Mouse (Mus musculus) T-helper 1 cell (primary cell): ENCODE results near the gene Cks2.

Source experiments
- in situ Hi-C: fragments of 300-600 bp; cut with MboI, MseI; formaldehyde crosslinking; loops from one replicate; pipeline ENCODE4 v1.15.1; 2025; ENCODE audit warnings: high pct_unique_total_duplicates

Cks2 gene

DNA sequence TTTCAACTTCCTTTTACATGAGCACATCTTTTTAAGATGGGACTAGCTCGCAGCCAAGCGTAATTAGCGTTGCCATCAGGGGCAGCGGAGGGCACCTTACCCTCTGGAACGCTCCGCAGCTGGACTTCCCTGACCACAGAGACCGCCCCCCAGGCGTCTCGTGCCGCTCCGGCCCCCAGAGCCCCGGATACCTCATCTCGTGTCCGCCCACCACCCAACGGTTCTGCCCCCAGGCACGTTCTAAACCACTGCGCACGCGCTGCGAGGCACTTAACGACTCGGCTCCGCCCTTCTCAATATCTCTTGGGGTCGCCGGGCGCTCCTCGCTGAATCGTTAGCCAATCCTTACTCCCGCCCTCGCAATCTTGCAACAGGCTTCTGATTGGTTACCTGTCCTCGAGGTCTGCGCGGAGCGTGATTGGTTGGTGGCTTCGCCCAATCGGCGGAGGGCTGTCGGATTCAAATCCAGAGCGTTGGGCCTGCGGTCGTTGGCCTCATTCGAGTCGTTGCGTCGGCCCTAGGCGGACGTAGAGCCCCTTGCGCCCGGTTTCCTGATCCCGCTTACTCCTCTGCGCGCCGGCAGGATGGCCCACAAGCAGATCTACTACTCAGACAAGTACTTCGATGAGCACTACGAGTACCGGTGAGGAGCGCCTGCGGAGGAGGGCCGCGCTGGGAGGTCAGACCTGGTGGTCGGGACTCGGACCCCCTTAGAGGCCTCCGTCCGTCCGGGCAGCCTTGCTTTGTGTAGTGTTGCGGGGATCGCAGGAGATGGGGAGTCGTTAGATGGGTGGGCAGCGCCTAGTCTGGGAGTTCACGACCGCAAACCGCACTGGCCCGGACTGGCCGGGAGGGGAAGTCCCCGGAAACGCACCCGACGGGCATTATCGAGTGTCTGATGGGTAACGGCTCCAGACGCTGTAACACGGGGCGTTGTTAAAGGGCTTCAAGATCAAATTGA, at the start of gene Cks2:
Gene Cks2 (plus strand): TSS at position 404 of the 961 bp plus-strand sequence.
- in situ Hi-C loops: loop anchor here (5.0 kb wide), 1 partner anchor 538 kb away; no protein-coding TSS in a partner anchor

- in situ Hi-C loops: no loop called here
Measured at GRCm38 (mm10) chr13:51595404-51595803, 49.6 kb upstream of the Cks2 start.

DNA sequence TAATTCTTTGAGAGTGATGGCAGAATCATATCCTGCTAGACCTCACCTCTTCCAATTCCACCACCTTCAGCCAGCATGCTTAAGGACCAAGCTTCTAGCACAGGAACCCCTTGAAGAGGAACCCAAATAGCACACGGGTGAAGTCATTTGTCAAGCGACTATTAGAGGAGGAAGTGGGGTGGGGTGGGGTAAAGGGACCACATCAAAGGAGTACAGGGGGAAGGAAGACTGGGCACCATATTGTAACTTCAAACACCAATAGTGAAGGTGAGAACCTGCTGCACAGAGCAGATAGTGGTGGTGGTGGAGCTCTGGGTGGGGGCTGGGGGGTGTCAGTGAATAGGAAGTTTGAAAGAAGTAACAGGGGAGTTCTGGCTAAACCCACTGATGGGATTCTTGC, 47.0 kb upstream of the Cks2 start:
- in situ Hi-C loops: no loop called here

GRCm38 (mm10) chr13:51600169-51600568, 44.9 kb upstream of the Cks2 start:
- in situ Hi-C loops: no loop called here

DNA sequence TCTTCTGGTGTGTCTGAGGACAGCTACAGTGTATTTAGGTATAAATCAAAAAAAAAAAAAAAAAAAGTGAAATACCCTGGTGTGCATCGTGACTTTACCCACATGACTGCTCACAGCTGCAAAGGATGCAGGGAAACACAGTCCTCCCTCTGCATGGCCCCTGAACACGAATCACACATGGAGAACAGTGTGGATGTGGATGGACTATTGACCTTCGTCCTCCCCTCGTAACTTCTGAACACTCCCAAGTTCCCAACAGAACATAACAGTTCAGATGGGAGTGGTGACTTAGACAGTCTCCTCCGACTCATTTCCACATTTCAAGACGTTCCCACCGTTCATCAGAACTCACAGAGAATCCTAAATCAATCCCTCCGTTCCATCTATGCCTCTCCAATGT, 42.3 kb upstream of the Cks2 start:
- in situ Hi-C loops: no loop called here

DNA sequence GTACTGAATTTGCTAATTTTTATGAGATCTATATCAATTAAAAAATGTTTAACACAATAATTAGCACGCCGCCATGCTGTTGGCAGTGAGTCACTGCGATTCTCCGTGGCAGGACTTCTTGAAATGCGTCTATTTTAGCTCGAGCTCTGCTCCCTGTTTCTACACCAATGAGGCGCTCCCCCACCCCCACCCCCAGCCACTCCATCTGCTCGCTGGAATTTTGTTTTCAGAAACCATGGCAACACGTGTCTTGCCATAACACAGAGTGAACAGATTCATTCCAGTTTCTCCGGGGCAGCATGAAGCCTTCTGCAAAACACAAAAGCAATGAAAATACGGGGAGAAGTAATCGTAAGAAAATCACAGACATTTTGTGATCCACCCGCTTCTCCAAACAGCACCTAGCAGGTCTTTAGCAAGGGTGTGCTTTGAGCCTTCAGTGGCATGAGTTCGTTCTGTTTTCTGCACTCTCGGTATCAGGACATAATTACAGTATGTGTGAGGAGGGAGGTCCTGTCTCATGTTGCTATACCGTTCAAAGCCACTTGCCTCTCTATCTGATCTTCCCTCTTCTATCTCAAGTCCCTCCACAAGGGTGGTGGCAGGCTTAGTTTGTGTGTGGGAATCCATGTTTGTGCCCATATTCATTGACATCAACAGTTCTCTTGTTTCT, 41.7 kb upstream of the Cks2 start:
- in situ Hi-C loops: no loop called here

- in situ Hi-C loops: no loop called here
Measured at GRCm38 (mm10) chr13:51603894-51604244, 41.2 kb upstream of the Cks2 start.

DNA sequence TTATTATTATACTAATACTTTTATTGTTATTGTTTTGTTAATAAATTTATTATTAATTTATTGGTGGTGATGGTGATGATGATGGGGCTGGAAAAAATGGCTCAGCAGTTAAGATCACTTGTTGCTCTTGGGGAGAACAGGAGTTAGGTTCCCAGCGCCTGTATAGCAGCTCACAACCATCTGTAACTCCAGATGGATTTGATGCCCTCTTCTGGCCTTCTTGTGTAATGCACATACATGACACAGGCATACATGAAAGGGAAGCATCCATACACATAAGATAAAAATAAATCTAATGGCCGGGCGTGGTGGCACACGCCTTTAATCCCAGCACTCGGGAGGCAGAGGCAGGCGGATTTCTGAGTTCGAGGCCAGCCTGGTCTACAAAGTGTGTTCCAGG, 35.8 kb upstream of the Cks2 start:
- in situ Hi-C loops: no loop called here

DNA sequence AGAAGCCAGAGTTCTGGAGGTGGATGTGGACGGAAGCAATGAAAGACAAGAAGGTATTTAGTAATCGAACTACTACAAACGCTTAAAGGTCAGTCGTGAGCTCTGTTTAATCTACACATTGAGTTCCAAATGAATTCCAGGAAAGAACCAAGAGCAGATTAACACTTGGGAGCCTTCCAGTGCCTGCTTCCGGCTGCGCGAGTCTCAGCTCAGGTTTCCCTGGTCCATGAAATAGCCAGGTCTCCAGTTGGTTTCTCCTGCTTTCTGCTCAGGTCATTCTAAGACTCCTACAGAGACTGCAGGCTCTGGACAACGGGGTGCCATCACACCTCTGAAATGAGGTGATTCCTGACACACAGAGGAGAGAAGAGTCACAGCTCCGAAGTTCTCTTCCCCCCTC, 34.0 kb upstream of the Cks2 start:
- in situ Hi-C loops: loop anchor here (10.0 kb wide), 1 partner anchor 666 kb away; no protein-coding TSS in a partner anchor

DNA sequence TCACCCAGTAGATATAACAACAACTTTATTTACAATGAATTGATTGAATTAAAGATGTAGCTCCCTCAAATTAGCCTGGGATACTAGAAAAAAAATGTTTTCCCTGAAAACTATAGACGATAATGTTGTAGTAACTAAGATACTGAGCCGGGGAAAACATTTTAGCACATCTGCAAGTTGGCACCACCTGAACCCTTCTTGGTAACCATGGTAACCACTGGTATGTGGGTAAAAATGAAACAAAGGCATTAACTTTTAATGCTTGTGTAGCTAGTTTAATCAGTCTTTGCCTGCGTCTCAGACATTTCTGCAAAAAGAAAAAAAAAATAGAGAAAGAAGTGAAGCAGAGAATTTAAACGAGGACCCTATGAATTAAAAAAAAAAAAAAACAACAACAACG, 33.5 kb upstream of the Cks2 start:
- in situ Hi-C loops: loop anchor here (10.0 kb wide), 1 partner anchor 667 kb away; no protein-coding TSS in a partner anchor

DNA sequence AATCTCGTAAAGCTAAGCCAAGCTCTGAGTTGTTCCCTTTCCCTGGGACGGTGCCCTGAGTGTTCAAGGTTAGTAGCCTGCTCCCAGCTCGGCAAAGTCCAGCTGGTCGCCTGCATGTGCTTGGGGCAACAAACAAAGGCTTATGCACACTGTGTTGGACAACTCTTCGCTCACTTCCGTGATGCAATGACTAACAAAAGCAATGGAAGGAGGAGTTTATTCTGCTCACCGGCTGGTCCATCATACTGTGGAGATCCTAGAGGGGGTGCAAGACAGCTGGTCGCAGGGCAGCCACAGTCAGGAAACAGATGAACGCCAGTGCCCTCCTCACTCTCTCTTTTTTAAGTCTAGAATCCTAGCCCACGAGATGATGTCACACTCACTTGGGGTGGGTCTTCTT, 29.2 kb upstream of the Cks2 start:
- in situ Hi-C loops: loop anchor here (10.0 kb wide), 1 partner anchor 671 kb away; no protein-coding TSS in a partner anchor

GRCm38 (mm10) chr13:51616417-51617044, 28.5 kb upstream of the Cks2 start:
- in situ Hi-C loops: loop anchor here (10.0 kb wide), 1 partner anchor 672 kb away; no protein-coding TSS in a partner anchor

GRCm38 (mm10) chr13:51617306-51617705, 27.7 kb upstream of the Cks2 start:
- in situ Hi-C loops: loop anchor here (10.0 kb wide), 1 partner anchor 673 kb away; no protein-coding TSS in a partner anchor

- in situ Hi-C loops: loop anchor here (10.0 kb wide), 1 partner anchor 673 kb away; no protein-coding TSS in a partner anchor
Measured at GRCm38 (mm10) chr13:51617861-51618260, 27.2 kb upstream of the Cks2 start.

- in situ Hi-C loops: loop anchor here (10.0 kb wide), 1 partner anchor 674 kb away; no protein-coding TSS in a partner anchor
Measured at GRCm38 (mm10) chr13:51618602-51619001, 26.4 kb upstream of the Cks2 start.

DNA sequence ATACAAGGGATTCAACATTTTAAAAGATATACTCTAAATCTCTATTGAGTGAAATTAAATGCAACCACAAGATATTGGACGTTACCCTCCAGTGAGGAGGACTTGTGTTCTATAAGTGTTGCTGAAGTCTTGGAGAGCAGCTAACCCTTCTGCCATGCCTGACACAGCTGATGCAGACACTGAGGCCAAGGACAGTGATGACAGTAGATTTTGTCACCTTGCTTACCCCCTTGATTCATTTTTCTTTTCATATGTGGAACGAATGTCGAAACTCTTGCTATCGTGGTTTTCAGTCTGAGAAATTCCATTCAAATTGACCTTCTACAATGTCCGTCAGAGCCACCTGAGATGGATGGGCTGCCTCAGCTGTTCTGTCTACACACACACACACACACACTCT, 22.4 kb upstream of the Cks2 start:
- in situ Hi-C loops: no loop called here

GRCm38 (mm10) chr13:51623678-51624077, 21.4 kb upstream of the Cks2 start:
- in situ Hi-C loops: no loop called here

- in situ Hi-C loops: no loop called here
Measured at GRCm38 (mm10) chr13:51628273-51628848, 16.7 kb upstream of the Cks2 start.

DNA sequence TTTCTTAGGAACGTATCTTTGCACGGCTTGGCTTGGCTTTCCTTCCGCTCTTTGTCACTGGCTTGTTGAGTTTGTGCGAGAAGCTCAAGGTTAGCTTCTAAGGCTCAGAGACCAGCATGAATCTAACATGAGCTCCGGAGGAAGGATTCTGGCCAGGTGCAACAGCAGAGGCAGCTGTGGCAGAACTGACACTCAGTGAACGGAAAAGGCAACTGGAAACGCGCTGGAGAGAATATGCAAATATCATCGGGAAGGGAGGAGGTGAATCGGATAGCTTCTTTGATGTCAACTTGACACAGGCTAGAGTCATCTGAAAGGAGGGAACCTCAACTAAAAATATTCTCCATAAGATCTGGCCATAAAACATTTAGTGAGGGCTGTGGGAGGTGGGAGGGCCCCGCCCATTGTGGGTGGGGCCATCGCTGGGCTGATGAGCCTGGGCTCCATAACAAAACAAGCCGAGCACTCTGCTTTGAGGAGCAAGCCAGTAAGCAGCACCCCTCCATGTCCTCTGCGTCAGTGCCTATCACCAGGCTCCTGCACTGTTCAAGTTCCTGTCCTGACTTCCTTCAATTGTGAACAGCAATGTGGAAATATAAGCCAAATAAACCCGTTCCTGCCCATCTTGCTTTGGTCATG, 13.6 kb upstream of the Cks2 start:
- in situ Hi-C loops: no loop called here

DNA sequence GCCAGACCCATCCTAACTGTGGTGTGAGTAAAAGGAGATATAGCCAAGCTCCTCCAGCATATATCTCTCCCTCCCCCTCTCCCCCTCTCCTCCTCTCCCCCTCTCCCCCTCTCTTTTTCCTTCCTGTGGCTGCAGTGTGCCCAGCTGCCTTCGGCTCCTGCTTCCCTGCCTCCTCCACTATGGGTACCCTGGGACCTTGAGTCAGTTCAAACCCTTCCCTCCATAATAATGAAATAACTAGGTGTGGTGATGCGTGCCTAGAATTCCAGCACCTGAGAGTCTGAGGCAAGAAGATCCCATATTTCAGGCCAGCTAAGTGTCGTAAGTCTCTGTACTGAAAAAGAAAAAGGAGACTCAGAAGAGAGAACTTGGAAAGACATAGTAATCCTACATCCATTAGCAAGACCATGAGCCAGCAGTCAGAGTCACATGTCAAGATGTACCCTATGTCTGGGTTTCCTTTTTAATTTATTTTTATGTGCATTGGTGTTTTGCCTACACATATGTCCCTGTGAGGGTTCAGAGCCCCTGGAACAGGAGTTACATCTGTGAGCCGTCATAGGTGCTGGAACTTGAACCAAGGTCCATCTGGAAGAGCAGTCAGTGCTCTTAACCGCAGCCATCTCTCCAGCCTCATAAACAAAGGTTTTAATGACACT, 12.3 kb upstream of the Cks2 start:
- in situ Hi-C loops: no loop called here
